Mouse (Mus musculus) hindbrain, embryonic 14.5 days (tissue): ENCODE measurements around the gene Mrpl30. TPM values are rescaled to one million over a fixed set of nuclear protein-coding genes. Genes with fewer than 3 reads are reported as not detected.

Experiments used
- ATAC-seq: fragments of 200-750 bp; cut with Nextera tagmentation; 2 replicates; pipeline ENCODE4 v1.8.0; 2017; ENCODE audit warnings: moderate number of reproducible peaks, mild to moderate bottlenecking, moderate TSS enrichment, moderate library complexity; ENCODE audit not compliant: low FRiP score
- DNase-seq: peaks from one replicate; pipeline ENCODE4 v3.0.0-alpha.2; 2015; ENCODE audit warnings: low spot score
- H3K27ac ChIP-seq: fragments of 300-500 bp; sonication (generic); 2 replicates; pipeline ENCODE4 v1.5.1; 2014; ENCODE audit warnings: mild to moderate bottlenecking, moderate library complexity
- H3K27me3 ChIP-seq: fragments of 300-500 bp; sonication (generic); 2 replicates; pipeline ENCODE4 v1.6.1; 2014; ENCODE audit warnings: mild to moderate bottlenecking, low read length, mixed read lengths; ENCODE audit not compliant: control insufficient read depth, insufficient read depth
- H3K36me3 ChIP-seq: fragments of 300-500 bp; sonication (generic); replicated peaks from 2 replicates; pipeline ENCODE4 v1.6.1; 2014; ENCODE audit not compliant: control insufficient read depth, insufficient read depth
- H3K4me1 ChIP-seq: fragments of 300-500 bp; sonication (generic); replicated peaks from 2 replicates; pipeline ENCODE4 v1.6.1; 2014; ENCODE audit warnings: antibody characterized with exemption, low read length, mixed read lengths; ENCODE audit not compliant: control insufficient read depth, insufficient read depth
- H3K4me2 ChIP-seq: fragments of 300-500 bp; sonication (generic); replicated peaks from 2 replicates; pipeline ENCODE4 v1.6.1; 2014; ENCODE audit warnings: mild to moderate bottlenecking, moderate library complexity
- H3K4me3 ChIP-seq: fragments of 300-500 bp; sonication (generic); replicated peaks from 2 replicates; pipeline ENCODE4 v1.5.1; 2014; ENCODE audit warnings: mild to moderate bottlenecking, low read length
- H3K9ac ChIP-seq: fragments of 300-500 bp; sonication (generic); 2 replicates; pipeline ENCODE4 v1.6.1; 2014
- H3K9me3 ChIP-seq: fragments of 300-500 bp; sonication (generic); 2 replicates; pipeline ENCODE4 v1.6.1; 2016; ENCODE audit warnings: low read length; ENCODE audit not compliant: control insufficient read depth
- WGBS: fragments of 180-500 bp; shearing (Covaris S2); extraction: QIAGEN DNeasy Blood & Tissue Kit; methylation state at CpG from one replicate; pipeline ENCODE4 v1.1.7; 2014; 5-methylcytosine and 5-hydroxymethylcytosine counted together
- polyA plus RNA-seq: library from polyadenylated mRNA; unstranded; fragments of >200 nt; fragmentation: Nextera tagmentation; extraction: Ambion mirVana; gene quantifications from 2 replicates; pipeline ENCODE4 v1.2.1, GENCODE M21; 2014

Gene Mrpl30
- 259 and 310 TPM in 2 replicates for polyA plus RNA-seq

GRCm38 (mm10) chr1:37890025-37890652 is at the start of gene Mrpl30, which contains the start of gene Mitd1:
Gene Mrpl30 (plus strand): TSS chr1:37890477.
Gene Mitd1 (minus strand): TSS chr1:37890411.
- H3K4me3 ChIP-seq = peak within 1 kb of the TSS; percentile 60
- H3K4me2 ChIP-seq = peak within 1 kb of the TSS; percentile 86
- H3K9ac ChIP-seq = peak within 1 kb of the TSS; percentile 77
- under 1% methylated on average over 41 of the region's 41 CpGs for WGBS
- H3K27ac ChIP-seq = no peak within 1 kb of the TSS
- DNase-seq (peak; percentile 96), ATAC-seq (peak; percentile 93)
- H3K9me3 ChIP-seq = no peaks in the 10 kb centered on the region
- peaks cover 17% of the 10 kb centered on the region for H3K4me1 ChIP-seq
- H3K36me3 ChIP-seq = peaks cover 15% of the 10 kb centered on the region
- no peaks in the 10 kb centered on the region for H3K27me3 ChIP-seq

- Histone ChIP-seq H3K9ac (no peak overlapping the region), H3K4me1 (no peaks in the 10 kb centered on the region), H3K9me3 (no peaks in the 10 kb centered on the region), H3K36me3 (peaks cover 26% of the 10 kb centered on the region), H3K27me3 (no peaks in the 10 kb centered on the region), H3K27ac (no peak overlapping the region), H3K4me2 (no peak overlapping the region), H3K4me3 (no peak overlapping the region)
- 80% methylated on average over 8 of the region's 8 CpGs for WGBS
- ATAC-seq (no peak), DNase-seq (no peak)
Observed at GRCm38 (mm10) chr1:37846878-37847277, 43.4 kb upstream of the Mrpl30 start.

- WGBS = 38% methylated on average over 2 of the region's 2 CpGs
- Histone ChIP-seq H3K9me3 (no peaks in the 10 kb centered on the region), H3K27ac (no peak overlapping the region), H3K4me1 (no peaks in the 10 kb centered on the region), H3K4me3 (no peak overlapping the region), H3K27me3 (no peaks in the 10 kb centered on the region), H3K36me3 (peaks cover 38% of the 10 kb centered on the region), H3K9ac (no peak overlapping the region), H3K4me2 (no peak overlapping the region)
- DNase-seq (no peak), ATAC-seq (no peak)
Observed at GRCm38 (mm10) chr1:37850696-37851095, 39.6 kb upstream of the Mrpl30 start.

- H3K4me3 ChIP-seq = peak overlapping the region; percentile 51
- peak overlapping the region; percentile 68 for H3K9ac ChIP-seq
- no peaks in the 10 kb centered on the region for H3K36me3 ChIP-seq
- peak; percentile 99 for DNase-seq
- WGBS = under 1% methylated on average over 90 of the region's 90 CpGs
- H3K27ac ChIP-seq = peak overlapping the region; percentile 89
- H3K4me2 ChIP-seq = peak overlapping the region; percentile 61
- H3K27me3 ChIP-seq = no peaks in the 10 kb centered on the region
- no peaks in the 10 kb centered on the region for H3K4me1 ChIP-seq
- H3K9me3 ChIP-seq = no peaks in the 10 kb centered on the region
- peak; percentile 98 for ATAC-seq
Observed at GRCm38 (mm10) chr1:37864511-37865400, 25.5 kb upstream of the Mrpl30 start.

- Histone ChIP-seq H3K27ac (peak overlapping the region; percentile 89), H3K4me1 (no peaks in the 10 kb centered on the region), H3K4me3 (peak overlapping the region; percentile 51), H3K36me3 (no peaks in the 10 kb centered on the region), H3K9me3 (no peaks in the 10 kb centered on the region), H3K4me2 (peak overlapping the region; percentile 61), H3K9ac (peak overlapping the region; percentile 68), H3K27me3 (no peaks in the 10 kb centered on the region)
- ATAC-seq = no peak
- 11% methylated on average over 23 of the region's 23 CpGs for WGBS
- peak; percentile 43 for DNase-seq
Observed at GRCm38 (mm10) chr1:37865401-37866215, 24.7 kb upstream of the Mrpl30 start.

GRCm38 (mm10) chr1:37866286-37866685 is 24.0 kb upstream of the Mrpl30 start, which contains the start of gene Tsga10:
Gene Tsga10 (minus strand): TSS chr1:37866429.
- Histone ChIP-seq H3K4me3 (peak within 1 kb of the TSS; percentile 51), H3K27ac (peak within 1 kb of the TSS; percentile 89), H3K4me2 (peak within 1 kb of the TSS; percentile 61), H3K9me3 (no peaks in the 10 kb centered on the region), H3K4me1 (no peaks in the 10 kb centered on the region), H3K9ac (peak within 1 kb of the TSS; percentile 68), H3K36me3 (no peaks in the 10 kb centered on the region), H3K27me3 (no peaks in the 10 kb centered on the region)
- 82% methylated on average over 6 of the region's 6 CpGs for WGBS
- DNase-seq = no peak
- ATAC-seq = no peak

- 0 out of 2 replicates have a peak, but pooled peaks cover 3% of the 10 kb centered on the region for H3K4me1 ChIP-seq
- H3K27ac ChIP-seq = no peak overlapping the region
- H3K9ac ChIP-seq = no peak overlapping the region
- DNase-seq = no peak
- H3K4me3 ChIP-seq = no peak overlapping the region
- ATAC-seq = no peak
- H3K4me2 ChIP-seq = no peak overlapping the region
- H3K36me3 ChIP-seq = no peaks in the 10 kb centered on the region
- no peaks in the 10 kb centered on the region for H3K9me3 ChIP-seq
- H3K27me3 ChIP-seq = no peaks in the 10 kb centered on the region
- WGBS = 75% methylated on average over 1 of the region's 1 CpGs
Observed at GRCm38 (mm10) chr1:37867056-37867455, 23.2 kb upstream of the Mrpl30 start.

- Histone ChIP-seq H3K4me3 (no peak overlapping the region), H3K9me3 (no peaks in the 10 kb centered on the region), H3K36me3 (no peaks in the 10 kb centered on the region), H3K27ac (no peak overlapping the region), H3K9ac (no peak overlapping the region), H3K4me2 (no peak overlapping the region), H3K27me3 (no peaks in the 10 kb centered on the region), H3K4me1 (peaks cover 7% of the 10 kb centered on the region)
- DNase-seq (no peak), ATAC-seq (no peak)
- 69% methylated on average over 10 of the region's 10 CpGs for WGBS
Observed at GRCm38 (mm10) chr1:37867684-37868322, 22.5 kb upstream of the Mrpl30 start.
